Mouse (Mus musculus): ENCODE data around the gene Zfyve1. TPM values are rescaled to one million over a fixed set of nuclear protein-coding genes. Genes with fewer than 3 reads are reported as not detected.
A peak's percentile ranks its signal among the peaks of the same experiment; 100 is the strongest.

The Zfyve1 gene
- total RNA-seq, 1 experiment from 2014 or later = 22.4 TPM

DNA sequence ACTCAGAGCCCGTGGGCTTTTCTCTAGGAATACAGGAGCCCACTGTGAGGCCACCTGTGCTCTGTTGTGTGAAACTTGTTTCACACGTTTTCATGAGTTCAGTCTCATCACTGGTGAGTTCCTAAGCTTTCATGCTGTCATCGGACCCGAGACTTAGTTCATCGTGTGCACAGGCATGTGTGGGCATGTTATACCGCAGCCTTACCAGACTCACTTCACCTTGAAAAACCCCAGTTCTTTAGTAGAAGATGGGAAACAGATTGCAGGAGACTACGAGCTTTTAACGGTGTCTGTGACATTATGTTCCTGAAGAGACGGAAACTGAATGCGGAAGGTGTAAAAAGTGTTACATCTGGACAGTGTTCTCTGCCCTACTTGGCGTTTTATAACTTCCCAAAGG is 61.6 kb downstream of the Zfyve1 start:
- no peak for ATAC-seq (replicated peaks in 1 of 2; ENCODE audit: insufficient read depth in 1 of 2, low FRiP score in 2 of 2, low TSS enrichment in 1 of 2, low read depth in 1 of 2, poor library complexity in 2 of 2, severe bottlenecking in 2 of 2)

DNA sequence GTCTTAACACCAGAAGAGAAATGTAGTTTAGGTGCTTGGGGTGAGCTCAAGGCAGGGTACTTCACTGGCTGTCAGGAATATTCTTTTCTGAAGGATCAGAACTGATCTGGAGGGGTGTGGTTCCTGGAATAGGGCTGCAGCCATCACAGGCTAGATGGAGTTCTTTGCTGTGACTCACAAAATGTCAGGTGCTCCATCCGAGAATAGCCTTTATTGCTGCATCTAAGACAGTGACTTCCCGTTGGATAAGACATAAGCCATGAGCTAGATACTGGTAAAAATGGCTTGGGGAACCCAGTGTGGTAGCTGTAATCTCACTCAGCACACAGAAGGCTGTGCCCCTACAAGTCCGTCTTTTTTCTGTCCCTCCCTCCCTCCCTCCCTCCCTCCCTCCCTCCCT is 62.8 kb downstream of the Zfyve1 start:
- ATAC-seq (replicated peaks in 1 of 2; ENCODE audit: insufficient read depth in 1 of 2, low FRiP score in 2 of 2, low TSS enrichment in 1 of 2, low read depth in 1 of 2, poor library complexity in 2 of 2, severe bottlenecking in 2 of 2) = no peak

DNA sequence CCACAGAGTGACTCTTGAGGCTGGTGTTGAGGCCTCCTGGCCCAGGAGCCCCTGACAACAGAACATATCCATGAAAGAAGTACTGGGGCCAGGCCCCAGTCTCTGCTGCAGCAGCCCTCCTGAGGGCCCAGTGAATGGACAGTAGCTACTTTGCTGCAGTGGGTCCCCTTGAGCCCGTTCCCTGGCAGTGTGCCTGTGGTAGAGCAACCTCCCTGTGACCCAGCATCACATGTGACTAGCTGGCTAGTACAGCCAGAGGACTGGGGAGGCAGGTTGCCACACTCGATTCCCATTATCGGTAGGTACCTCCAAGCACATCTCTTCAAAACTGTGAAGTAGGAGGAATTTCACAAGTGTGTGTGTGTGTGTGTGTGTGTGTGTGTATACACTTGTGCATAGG is 64.1 kb downstream of the Zfyve1 start:
- no peak for ATAC-seq (replicated peaks in 1 of 2; ENCODE audit: insufficient read depth in 1 of 2, low FRiP score in 2 of 2, low TSS enrichment in 1 of 2, low read depth in 1 of 2, poor library complexity in 2 of 2, severe bottlenecking in 2 of 2)

DNA sequence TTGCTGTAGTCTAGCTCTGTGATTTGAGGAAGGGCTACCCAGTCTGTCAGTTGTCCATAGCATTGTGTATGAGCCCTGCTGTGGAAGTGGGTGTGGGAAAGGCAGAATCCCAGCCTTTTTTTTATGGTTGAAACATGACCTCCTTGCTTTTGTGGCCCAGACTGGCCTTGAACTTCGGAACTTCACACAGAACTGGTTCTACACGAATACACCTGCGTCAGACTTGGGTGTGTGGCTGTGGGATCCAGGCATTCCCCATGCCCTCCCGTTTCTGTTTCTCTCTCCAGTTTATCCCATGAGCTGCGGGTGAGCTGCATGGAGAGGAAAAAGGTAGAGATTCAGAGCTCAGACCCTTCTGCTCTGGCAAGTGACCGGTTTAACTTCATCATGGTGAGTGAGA is 65.0 kb downstream of the Zfyve1 start:
- ATAC-seq (replicated peaks in 1 of 2; ENCODE audit: insufficient read depth in 1 of 2, low FRiP score in 2 of 2, low TSS enrichment in 1 of 2, low read depth in 1 of 2, poor library complexity in 2 of 2, severe bottlenecking in 2 of 2) = no peak

DNA sequence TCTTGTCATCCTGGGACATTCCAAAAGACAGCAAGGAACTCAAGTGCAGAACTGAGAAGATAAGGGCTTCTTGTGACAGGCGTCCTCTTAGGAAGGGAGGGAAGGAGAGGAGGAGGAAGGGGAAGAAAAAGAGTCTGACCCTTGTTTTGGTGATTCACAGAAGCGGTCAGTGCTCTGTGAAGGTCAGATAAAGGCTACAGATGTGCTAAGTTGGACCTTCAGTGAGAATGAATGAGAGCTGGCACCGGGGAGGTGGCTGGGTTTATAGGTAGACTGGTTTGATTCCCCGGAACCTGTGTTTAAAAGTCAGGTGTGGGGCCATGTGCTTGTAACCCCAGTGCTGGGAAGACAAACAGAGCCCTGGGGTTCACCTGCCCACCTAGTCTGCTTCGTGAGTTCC is 68.4 kb downstream of the Zfyve1 start:
- no peak for ATAC-seq (replicated peaks in 1 of 2; ENCODE audit: insufficient read depth in 1 of 2, low FRiP score in 2 of 2, low TSS enrichment in 1 of 2, low read depth in 1 of 2, poor library complexity in 2 of 2, severe bottlenecking in 2 of 2)

DNA sequence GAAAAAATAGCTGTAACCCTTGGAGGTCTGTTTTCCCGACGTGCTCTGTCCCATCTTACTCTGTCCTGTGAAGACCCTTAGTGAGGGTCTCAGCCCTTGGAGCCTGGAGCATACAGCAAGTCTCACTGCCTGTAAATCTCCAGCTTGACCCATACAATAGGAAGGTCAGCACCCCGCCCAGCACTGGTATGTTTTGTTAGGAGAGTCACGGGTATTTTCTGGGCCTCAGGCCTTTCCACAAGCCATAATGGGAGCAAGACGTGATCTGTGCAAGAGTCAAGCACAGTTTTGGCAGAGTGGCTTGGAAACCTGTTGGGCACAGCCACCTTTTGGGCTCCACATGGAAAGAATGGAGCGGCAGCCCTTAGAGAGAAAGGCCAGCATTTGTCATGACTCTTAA is 69.2 kb downstream of the Zfyve1 start:
- ATAC-seq (replicated peaks in 1 of 2; ENCODE audit: insufficient read depth in 1 of 2, low FRiP score in 2 of 2, low TSS enrichment in 1 of 2, low read depth in 1 of 2, poor library complexity in 2 of 2, severe bottlenecking in 2 of 2) = no peak

DNA sequence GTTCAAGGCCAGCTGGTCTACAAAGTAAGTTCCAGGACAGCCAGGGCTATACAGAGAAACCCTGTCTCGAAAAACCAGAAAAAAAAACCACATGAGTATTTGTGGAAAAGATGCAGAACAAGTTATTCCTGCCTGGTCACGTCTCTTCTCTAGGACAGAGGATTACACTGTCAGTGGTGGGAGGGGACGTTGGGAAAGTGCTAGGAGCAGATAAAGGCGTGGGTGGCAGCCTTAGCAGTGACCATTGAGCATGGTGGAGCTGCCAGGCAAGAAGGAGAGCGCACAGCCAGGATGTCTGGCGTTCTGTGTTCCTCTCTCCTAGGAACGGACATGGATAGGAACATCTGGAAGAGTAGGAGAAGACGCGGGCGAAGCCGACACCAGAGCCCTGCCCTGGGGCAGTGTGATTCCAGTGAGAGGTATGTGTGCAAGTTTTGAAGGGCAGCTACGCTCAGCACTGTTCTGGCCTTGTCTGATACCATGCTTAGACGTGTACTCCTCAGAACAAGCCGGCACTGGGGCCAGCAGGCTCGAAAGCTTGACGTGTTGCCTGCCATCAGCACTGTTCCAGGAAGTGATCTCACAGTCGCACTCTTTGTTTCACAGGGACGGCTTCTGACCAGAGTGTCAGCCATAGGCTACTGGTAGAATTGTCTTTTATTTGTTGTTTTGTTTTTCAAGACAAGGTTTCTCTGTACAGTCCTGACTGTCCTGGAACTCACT is 71.0 kb downstream of the Zfyve1 start:
- ATAC-seq (replicated peaks in 1 of 2; ENCODE audit: insufficient read depth in 1 of 2, low FRiP score in 2 of 2, low TSS enrichment in 1 of 2, low read depth in 1 of 2, poor library complexity in 2 of 2, severe bottlenecking in 2 of 2) = no peak

DNA sequence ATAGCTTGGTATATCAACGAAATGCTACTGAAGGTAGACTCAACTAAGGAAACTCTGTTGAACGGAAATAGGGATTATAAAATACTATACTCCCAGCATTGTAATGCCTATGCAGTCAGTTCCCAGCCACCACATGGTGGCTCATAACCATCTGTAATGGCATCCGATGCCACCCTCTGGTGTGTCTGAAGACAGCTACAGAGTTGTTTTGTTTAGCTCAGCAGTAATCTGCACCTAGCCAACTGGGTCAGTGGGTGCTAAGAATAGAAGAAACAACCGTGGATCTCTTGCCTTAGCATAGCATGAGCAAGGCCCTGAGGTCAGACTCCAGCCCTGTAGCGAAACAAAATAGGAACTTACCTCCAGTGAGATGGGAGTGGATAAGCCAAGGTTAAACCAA is 72.7 kb downstream of the Zfyve1 start:
- ATAC-seq (replicated peaks in 1 of 2; ENCODE audit: insufficient read depth in 1 of 2, low FRiP score in 2 of 2, low TSS enrichment in 1 of 2, low read depth in 1 of 2, poor library complexity in 2 of 2, severe bottlenecking in 2 of 2) = no peak

DNA sequence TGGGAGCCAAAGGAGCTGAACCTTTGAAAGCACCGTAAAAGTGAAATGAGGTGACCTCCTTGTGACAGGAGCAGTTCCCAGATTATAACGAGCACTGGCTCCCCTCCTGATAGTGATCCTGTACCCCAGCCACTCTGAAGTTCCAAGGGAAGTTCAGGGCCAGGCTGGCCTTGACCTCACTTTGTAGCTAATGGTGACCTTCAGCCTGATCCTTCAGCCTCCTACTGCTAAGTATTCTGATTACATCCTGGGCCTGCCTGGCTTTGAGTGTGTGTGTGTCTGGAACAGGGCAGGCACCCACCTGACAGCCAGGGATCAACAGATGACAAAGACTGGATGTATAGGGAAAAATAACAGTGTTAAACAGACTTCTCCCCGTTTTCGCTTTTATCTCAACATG is 73.1 kb downstream of the Zfyve1 start:
- ATAC-seq (replicated peaks in 1 of 2; ENCODE audit: insufficient read depth in 1 of 2, low FRiP score in 2 of 2, low TSS enrichment in 1 of 2, low read depth in 1 of 2, poor library complexity in 2 of 2, severe bottlenecking in 2 of 2) = no peak

DNA sequence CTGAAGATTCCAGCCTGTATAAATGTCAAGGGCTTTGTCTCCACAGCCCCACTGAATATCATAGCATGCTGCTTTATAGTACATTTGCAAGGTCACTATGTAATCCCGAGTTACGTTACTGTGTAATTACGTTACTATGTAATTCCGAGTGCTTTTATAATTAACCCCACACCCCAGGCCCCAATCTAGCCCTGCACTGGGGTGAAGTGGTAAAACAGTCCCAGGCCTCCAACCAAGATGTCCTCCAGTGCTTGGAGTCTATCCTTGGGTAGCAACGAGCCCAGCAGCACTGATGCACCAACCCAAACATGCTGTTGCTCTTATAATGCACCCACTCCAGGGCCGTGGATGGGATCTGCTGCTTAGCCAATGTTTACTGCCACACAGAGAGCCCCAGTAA is 74.0 kb downstream of the Zfyve1 start:
- ATAC-seq (replicated peaks in 1 of 2; ENCODE audit: insufficient read depth in 1 of 2, low FRiP score in 2 of 2, low TSS enrichment in 1 of 2, low read depth in 1 of 2, poor library complexity in 2 of 2, severe bottlenecking in 2 of 2) = no peak

DNA sequence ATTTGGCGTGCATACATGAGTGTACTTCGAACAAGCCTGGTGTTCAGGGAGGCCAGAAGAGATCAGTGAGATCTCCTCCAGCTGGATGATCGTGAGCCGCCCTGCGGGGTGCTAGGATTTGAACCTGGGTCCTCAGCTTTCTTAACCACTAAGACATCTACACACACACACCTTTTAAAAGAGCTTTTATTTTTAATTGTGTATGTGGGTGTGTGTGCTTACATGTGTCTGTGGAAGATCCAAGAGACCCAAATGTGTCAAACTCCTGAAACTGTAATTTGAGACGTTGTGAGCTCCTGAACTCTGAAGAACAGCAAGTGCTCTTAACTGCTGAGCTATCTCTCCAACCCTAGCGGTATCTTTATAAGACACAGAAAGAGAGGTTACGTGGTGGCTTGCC is 75.9 kb downstream of the Zfyve1 start:
- ATAC-seq (replicated peaks in 1 of 2; ENCODE audit: insufficient read depth in 1 of 2, low FRiP score in 2 of 2, low TSS enrichment in 1 of 2, low read depth in 1 of 2, poor library complexity in 2 of 2, severe bottlenecking in 2 of 2) = no peak

DNA sequence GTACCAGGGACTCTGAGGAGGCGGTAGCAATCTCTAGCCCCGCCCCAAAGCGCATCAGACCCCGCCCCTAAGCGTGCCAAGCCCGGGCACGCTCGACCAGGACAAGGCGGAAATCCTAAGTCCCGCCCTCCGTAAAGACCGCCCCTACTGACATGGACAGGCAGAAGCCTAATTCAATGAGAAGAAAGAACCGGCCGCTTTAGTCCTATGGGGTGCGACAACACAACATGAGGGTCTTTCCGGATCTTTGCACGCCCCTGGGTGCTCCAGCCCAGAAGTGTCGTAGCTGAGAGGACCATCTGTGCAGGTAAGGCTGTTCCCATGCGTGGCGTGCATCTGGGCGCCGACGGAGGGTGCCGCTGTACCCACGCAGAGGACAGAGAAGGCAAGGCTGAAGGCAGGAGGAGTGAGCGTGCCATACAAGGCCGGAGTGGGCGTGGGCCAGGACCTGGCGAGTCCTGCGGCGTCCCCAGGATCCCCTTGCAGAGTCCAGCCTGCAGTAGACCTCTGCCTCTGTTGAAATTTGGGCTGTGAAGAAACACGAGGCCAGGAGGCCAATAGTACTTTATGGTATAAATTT is 76.6 kb downstream of the Zfyve1 start, which contains the start of gene Dcaf4:
Dcaf4 (plus strand) TSS at position 156 of the 580 bp plus-strand sequence.
- ATAC-seq (replicated peaks in 1 of 2; ENCODE audit: insufficient read depth in 1 of 2, low FRiP score in 2 of 2, low TSS enrichment in 1 of 2, low read depth in 1 of 2, poor library complexity in 2 of 2, severe bottlenecking in 2 of 2) = peak; percentile 97 to 98

DNA sequence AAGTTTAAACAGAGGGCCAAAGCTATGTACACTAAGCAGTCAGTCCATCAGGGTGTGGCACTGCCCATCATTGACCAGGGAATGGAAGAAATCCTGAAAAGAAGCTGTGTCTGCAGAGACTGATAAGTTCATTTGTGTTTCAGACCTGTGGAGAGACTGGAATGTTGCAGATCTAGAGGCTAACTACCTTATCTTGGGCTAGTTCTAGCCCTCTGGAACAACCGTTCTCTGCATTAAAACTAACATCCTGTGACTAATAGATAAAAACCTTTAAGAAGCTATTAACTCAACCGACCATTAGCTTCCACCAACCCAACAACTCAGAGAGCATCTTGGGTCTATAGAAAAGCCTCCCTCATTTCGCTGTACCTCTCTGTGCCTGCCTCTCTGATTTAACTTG is 79.4 kb downstream of the Zfyve1 start:
- ATAC-seq (replicated peaks in 1 of 2; ENCODE audit: insufficient read depth in 1 of 2, low FRiP score in 2 of 2, low TSS enrichment in 1 of 2, low read depth in 1 of 2, poor library complexity in 2 of 2, severe bottlenecking in 2 of 2) = no peak

DNA sequence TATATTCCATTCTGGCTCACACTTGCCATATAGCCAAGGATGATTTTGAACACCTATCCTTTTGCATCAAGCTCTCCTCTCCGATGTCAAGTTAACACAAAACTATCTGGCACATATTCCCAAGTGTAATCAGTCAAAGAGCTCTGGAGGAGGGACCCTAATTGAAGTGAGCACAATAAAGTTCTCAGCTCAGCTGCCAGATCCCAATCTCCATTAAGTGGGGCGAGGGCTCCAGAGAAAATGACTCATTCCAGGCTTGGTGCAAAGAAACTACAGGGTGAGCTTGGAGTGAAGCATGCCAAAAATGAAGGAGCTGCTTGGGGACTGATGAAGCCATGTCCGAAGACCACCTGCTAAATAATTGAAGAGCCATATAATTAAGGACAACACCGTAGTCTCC is 82.8 kb downstream of the Zfyve1 start:
- no peak for ATAC-seq (replicated peaks in 1 of 2; ENCODE audit: insufficient read depth in 1 of 2, low FRiP score in 2 of 2, low TSS enrichment in 1 of 2, low read depth in 1 of 2, poor library complexity in 2 of 2, severe bottlenecking in 2 of 2)

DNA sequence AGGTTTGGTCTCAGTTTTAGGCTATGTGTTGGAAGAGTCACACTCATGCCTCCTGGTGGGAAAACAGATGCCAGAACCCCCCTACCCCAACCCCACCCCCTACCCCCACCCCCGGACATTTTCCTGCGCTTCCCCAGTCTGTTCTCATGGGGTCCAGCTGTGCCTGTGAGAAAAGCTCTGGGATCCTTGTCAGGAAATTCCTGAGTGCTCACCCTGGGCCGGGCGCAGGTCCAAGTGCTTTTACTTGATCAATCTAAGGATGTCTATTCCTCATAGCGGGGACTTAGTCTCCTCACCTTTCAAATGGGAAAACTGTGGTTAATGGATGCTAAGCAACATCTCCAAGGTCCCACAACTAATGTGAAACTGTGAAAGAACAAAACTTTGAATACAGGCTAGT is 83.8 kb downstream of the Zfyve1 start:
- no peak for ATAC-seq (replicated peaks in 1 of 2; ENCODE audit: insufficient read depth in 1 of 2, low FRiP score in 2 of 2, low TSS enrichment in 1 of 2, low read depth in 1 of 2, poor library complexity in 2 of 2, severe bottlenecking in 2 of 2)

DNA sequence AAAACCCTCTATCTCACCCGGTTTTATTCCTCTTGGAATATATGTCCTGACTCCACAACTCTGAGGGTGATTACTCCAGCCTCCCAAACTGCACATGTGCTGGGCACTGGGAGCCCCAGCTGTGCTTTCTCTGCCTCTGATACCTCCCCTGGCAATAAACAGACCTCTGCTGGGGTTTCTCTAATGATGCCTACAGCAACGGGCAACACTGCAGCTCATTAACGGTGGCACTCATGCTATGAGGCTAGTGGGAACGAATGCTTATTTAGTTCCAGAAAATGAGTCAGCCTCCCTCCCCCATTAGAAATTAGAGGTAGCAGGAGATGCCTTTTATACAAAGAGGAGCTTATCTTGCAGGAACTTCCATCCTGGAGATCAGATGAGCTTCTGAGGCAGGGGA is 84.2 kb downstream of the Zfyve1 start:
- no peak for ATAC-seq (replicated peaks in 1 of 2; ENCODE audit: insufficient read depth in 1 of 2, low FRiP score in 2 of 2, low TSS enrichment in 1 of 2, low read depth in 1 of 2, poor library complexity in 2 of 2, severe bottlenecking in 2 of 2)

DNA sequence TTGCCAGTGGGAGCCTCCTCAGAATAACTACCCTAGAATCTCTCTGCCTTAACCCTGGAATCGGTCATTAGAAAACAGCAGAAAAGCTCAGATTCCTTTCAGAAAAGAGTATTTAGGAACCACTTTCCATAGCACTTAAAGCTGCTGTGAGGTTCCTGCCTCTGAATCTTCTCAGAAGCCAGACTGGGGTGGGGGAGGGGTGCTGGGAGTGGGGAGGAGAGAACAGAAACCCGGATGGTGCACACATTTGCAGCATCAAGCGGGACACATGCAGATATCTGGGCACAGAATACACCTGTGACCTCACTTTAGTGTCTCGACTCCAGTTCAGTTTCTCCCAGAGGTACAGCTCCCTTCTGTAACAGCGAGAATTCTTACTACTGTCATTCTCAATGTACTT is 86.4 kb downstream of the Zfyve1 start:
- ATAC-seq (replicated peaks in 1 of 2; ENCODE audit: insufficient read depth in 1 of 2, low FRiP score in 2 of 2, low TSS enrichment in 1 of 2, low read depth in 1 of 2, poor library complexity in 2 of 2, severe bottlenecking in 2 of 2) = no peak

DNA sequence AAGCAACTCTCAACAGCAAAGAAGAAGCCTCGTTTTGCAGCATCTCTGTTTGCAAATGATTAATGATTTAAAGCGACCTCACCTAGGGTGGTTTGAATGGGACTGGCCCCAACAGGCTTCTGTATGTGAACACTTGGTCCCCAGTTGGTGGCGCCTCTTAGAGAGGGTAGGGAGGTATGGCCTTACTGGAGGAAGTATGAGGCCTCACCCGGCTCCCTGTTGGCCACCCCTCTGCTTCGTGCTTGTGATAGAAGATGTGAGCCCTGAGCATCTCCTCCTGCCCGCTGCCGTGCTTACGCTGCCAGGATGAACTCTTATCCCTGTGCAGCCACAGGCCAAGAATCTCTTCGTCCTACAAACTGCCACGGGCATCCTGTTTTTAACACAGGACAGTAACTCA is 90.5 kb downstream of the Zfyve1 start:
- no peak for ATAC-seq (replicated peaks in 1 of 2; ENCODE audit: insufficient read depth in 1 of 2, low FRiP score in 2 of 2, low TSS enrichment in 1 of 2, low read depth in 1 of 2, poor library complexity in 2 of 2, severe bottlenecking in 2 of 2)

DNA sequence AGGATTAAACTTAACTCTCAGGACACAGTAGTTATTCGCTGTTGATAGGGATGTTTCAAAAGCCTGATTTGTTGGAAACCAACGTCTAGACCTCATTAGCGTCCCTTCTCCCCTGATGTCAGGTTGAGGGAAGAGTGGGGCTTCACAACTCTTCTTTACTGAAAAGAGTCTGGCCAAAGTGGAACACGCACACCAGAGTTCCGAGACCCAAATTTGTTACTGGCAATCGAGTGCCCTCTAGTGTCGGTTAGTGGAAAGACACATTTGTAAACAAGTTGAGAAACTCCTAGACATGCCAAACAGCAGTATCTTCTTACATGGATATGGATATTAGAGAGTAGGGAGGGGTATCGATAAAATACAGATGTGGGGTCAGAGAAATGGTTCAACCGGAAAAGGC is 94.8 kb downstream of the Zfyve1 start:
- peak; percentile 17 to 45; a peak in 2 of 4 replicates for ATAC-seq (replicated peaks in 1 of 2; ENCODE audit: insufficient read depth in 1 of 2, low FRiP score in 2 of 2, low TSS enrichment in 1 of 2, low read depth in 1 of 2, poor library complexity in 2 of 2, severe bottlenecking in 2 of 2)
